Mouse (Mus musculus) midbrain, embryonic 14.5 days (tissue): ENCODE measurements around the gene Kdm3a. TPM values are rescaled to one million over a fixed set of nuclear protein-coding genes. Genes with fewer than 3 reads are reported as not detected.

Experiments
- ATAC-seq: fragments of 200-750 bp; cut with Nextera tagmentation; 2 replicates; pipeline ENCODE4 v1.8.0; 2017; ENCODE audit warnings: moderate number of reproducible peaks, moderate library complexity; ENCODE audit not compliant: low FRiP score, low TSS enrichment
- DNase-seq: peaks from one replicate; pipeline ENCODE4 v3.0.0-alpha.2; 2015
- H3K27ac ChIP-seq: fragments of 300-500 bp; sonication (generic); replicated peaks from 2 replicates; pipeline ENCODE4 v1.5.1; 2014; ENCODE audit warnings: mild to moderate bottlenecking, low read depth, low read length, moderate library complexity
- H3K27me3 ChIP-seq: fragments of 300-500 bp; sonication (generic); 2 replicates; pipeline ENCODE4 v1.6.1; 2014; ENCODE audit warnings: low read length, control low read depth, mixed read lengths; ENCODE audit not compliant: control insufficient read depth, insufficient read depth
- H3K36me3 ChIP-seq: fragments of 300-500 bp; sonication (generic); 2 replicates; pipeline ENCODE4 v1.6.1; 2014; ENCODE audit warnings: low read length, control low read depth; ENCODE audit not compliant: control insufficient read depth, insufficient read depth
- H3K4me1 ChIP-seq: fragments of 300-500 bp; sonication (generic); 2 replicates; pipeline ENCODE4 v1.6.1; 2014; ENCODE audit warnings: mild to moderate bottlenecking, antibody characterized with exemption, low read length, control low read depth; ENCODE audit not compliant: control insufficient read depth, insufficient read depth
- H3K4me2 ChIP-seq: fragments of 300-500 bp; sonication (generic); 2 replicates; pipeline ENCODE4 v1.6.1; 2014; ENCODE audit warnings: mild to moderate bottlenecking, low read length, moderate library complexity
- H3K4me3 ChIP-seq: fragments of 300-500 bp; sonication (generic); replicated peaks from 2 replicates; pipeline ENCODE4 v1.5.1; 2014; ENCODE audit warnings: low read depth, low read length
- H3K9ac ChIP-seq: fragments of 300-500 bp; sonication (generic); replicated peaks from 2 replicates; pipeline ENCODE4 v1.6.1; 2014; ENCODE audit warnings: mild to moderate bottlenecking, low read length, moderate library complexity
- H3K9me3 ChIP-seq: fragments of 300-500 bp; sonication (generic); 2 replicates; pipeline ENCODE4 v1.6.1; 2016; ENCODE audit warnings: low read length, control low read depth, mixed read lengths; ENCODE audit not compliant: control insufficient read depth
- WGBS: fragments of 180-500 bp; shearing (Covaris S2); extraction: QIAGEN DNeasy Blood & Tissue Kit; methylation state at CpG from one replicate; pipeline ENCODE4 v1.1.7; 2014; 5-methylcytosine and 5-hydroxymethylcytosine counted together
- polyA plus RNA-seq: library from polyadenylated mRNA; unstranded; fragments of >200 nt; fragmentation: Nextera tagmentation; extraction: Ambion mirVana; gene quantifications from 2 replicates; pipeline ENCODE4 v1.2.1, GENCODE M21; 2014

The Kdm3a gene
- polyA plus RNA-seq, 1 experiment from 2014 or later: 43.7 TPM

- Histone ChIP-seq H3K9ac (no peak overlapping the region), H3K36me3 (peaks cover 78% of the 10 kb centered on the region)
- WGBS: 94% methylated on average over 7 of the region's 7 CpGs
Measured at GRCm38 (mm10) chr6:71609968-71610367, 22.8 kb downstream of the Kdm3a start.

DNA sequence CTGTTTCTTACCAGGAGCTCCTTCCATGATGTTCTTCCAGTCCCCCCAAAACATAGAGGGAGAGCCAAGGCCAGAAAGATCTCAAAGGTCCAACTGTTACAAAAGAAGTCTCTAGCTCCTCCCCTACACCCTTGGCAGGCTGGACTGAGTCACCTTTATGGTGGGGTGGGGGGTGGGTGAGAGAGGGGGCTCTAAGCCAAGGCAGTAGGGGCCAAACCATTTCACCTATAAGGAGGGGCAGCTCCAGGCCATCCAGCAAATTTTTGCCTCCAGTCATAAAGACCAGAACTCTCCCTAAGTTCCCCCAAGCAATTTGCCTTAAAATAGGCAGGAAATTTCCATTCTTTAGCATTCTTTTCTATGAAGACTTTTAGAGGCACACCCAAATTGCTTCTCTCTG, 23.8 kb downstream of the Kdm3a start:
- no peaks in the 10 kb centered on the region for H3K9me3 ChIP-seq
- H3K27me3 ChIP-seq: no peaks in the 10 kb centered on the region
- DNase-seq (no peak), ATAC-seq (no peak)
- H3K9ac ChIP-seq: no peak overlapping the region
- H3K4me2 ChIP-seq: no peak overlapping the region
- no peak overlapping the region for H3K27ac ChIP-seq
- H3K4me1 ChIP-seq: no peaks in the 10 kb centered on the region
- H3K4me3 ChIP-seq: no peak overlapping the region
- H3K36me3 ChIP-seq: peaks cover 82% of the 10 kb centered on the region

More at GRCm38 (mm10) chr6:71609968-71610367, 22.8 kb downstream of the Kdm3a start:
- H3K27ac ChIP-seq: no peak overlapping the region
- H3K4me3 ChIP-seq: no peak overlapping the region
- no peaks in the 10 kb centered on the region for H3K4me1 ChIP-seq
- H3K9me3 ChIP-seq: no peaks in the 10 kb centered on the region
- DNase-seq (no peak), ATAC-seq (no peak)
- no peak overlapping the region for H3K4me2 ChIP-seq
- no peaks in the 10 kb centered on the region for H3K27me3 ChIP-seq

DNA sequence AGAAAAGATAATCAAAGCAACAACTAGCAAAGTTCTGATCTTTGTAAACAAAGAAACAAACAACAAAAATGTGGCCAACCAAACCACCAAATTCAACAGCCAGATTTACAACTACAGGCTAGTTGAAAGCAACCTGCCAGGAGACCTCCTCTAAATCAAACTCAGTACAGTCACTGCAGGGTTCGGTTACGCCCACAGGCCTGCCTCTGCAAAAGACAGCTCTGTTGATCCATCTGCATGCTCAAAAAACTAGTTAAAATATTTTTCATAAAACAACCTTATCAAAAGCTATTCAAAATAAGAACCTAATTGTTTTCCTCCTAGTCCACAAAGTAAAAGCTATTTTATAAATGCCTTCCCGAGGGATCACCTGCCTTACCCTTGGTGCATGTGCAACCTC, 25.0 kb downstream of the Kdm3a start:
- peaks cover 83% of the 10 kb centered on the region for H3K36me3 ChIP-seq
- DNase-seq (no peak), ATAC-seq (no peak)
- H3K4me3 ChIP-seq: no peak overlapping the region
- no peaks in the 10 kb centered on the region for H3K4me1 ChIP-seq
- no peak overlapping the region for H3K27ac ChIP-seq
- WGBS: 95% methylated on average over 3 of the region's 3 CpGs
- H3K9me3 ChIP-seq: no peaks in the 10 kb centered on the region
- no peak overlapping the region for H3K9ac ChIP-seq
- H3K27me3 ChIP-seq: no peaks in the 10 kb centered on the region
- no peak overlapping the region for H3K4me2 ChIP-seq

DNA sequence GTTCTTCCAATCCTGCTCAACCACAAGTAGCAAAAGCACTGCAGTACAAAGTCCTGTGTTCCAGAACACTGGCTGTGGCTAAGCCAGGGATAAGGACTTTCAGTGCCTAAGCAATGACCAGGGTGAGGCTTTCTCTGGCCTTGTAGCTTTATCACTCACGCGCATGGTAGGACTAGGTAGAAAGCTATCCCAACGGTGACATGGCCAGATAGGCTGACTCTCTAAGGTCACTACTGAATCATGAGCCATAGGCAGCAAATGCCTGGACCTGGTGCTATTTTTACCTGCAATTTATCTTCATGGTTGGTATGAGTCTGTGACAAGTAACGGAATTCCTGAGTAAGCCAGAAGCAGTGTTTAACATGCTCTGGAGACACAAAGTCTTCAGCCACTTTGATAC, 42.6 kb downstream of the Kdm3a start:
- peaks cover 92% of the 10 kb centered on the region for H3K36me3 ChIP-seq
- H3K27ac ChIP-seq: no peak overlapping the region
- 97% methylated on average over 4 of the region's 4 CpGs for WGBS
- H3K9ac ChIP-seq: no peak overlapping the region
- no peaks in the 10 kb centered on the region for H3K4me1 ChIP-seq
- H3K4me2 ChIP-seq: no peak overlapping the region
- no peaks in the 10 kb centered on the region for H3K27me3 ChIP-seq
- ATAC-seq (no peak), DNase-seq (no peak)
- H3K4me3 ChIP-seq: no peak overlapping the region
- H3K9me3 ChIP-seq: no peaks in the 10 kb centered on the region

GRCm38 (mm10) chr6:71589401-71589800, 43.4 kb downstream of the Kdm3a start:
- DNase-seq: no peak
- H3K36me3 ChIP-seq: peaks cover 84% of the 10 kb centered on the region
- no peak overlapping the region for H3K9ac ChIP-seq
- no peak overlapping the region for H3K27ac ChIP-seq
- no peaks in the 10 kb centered on the region for H3K9me3 ChIP-seq
- H3K27me3 ChIP-seq: no peaks in the 10 kb centered on the region
- no peak overlapping the region for H3K4me3 ChIP-seq
- 100% methylated on average over 1 of the region's 1 CpGs for WGBS
- no peak for ATAC-seq
- no peaks in the 10 kb centered on the region for H3K4me1 ChIP-seq
- no peak overlapping the region for H3K4me2 ChIP-seq

GRCm38 (mm10) chr6:71583198-71583597, 49.6 kb downstream of the Kdm3a start:
- peaks cover 49% of the 10 kb centered on the region for H3K36me3 ChIP-seq
- 82% methylated on average over 4 of the region's 4 CpGs for WGBS

GRCm38 (mm10) chr6:71579478-71579877, 53.3 kb downstream of the Kdm3a start:
- Histone ChIP-seq H3K9ac (no peak overlapping the region), H3K36me3 (peaks cover 30% of the 10 kb centered on the region), H3K4me1 (no peaks in the 10 kb centered on the region), H3K4me3 (no peak overlapping the region), H3K9me3 (no peaks in the 10 kb centered on the region), H3K27ac (no peak overlapping the region), H3K27me3 (no peaks in the 10 kb centered on the region), H3K4me2 (no peak overlapping the region)
- whole genome bisulfite sequencing: 94% methylated on average over 11 of the region's 11 CpGs
- DNase-seq (no peak), ATAC-seq (no peak)

More at GRCm38 (mm10) chr6:71583198-71583597, 49.6 kb downstream of the Kdm3a start:
- no peaks in the 10 kb centered on the region for H3K4me1 ChIP-seq
- no peak overlapping the region for H3K27ac ChIP-seq
- no peak overlapping the region for H3K4me2 ChIP-seq
- no peaks in the 10 kb centered on the region for H3K27me3 ChIP-seq
- DNase-seq (peak; percentile 4), ATAC-seq (no peak)
- H3K4me3 ChIP-seq: no peak overlapping the region
- no peaks in the 10 kb centered on the region for H3K9me3 ChIP-seq
- H3K9ac ChIP-seq: no peak overlapping the region

DNA sequence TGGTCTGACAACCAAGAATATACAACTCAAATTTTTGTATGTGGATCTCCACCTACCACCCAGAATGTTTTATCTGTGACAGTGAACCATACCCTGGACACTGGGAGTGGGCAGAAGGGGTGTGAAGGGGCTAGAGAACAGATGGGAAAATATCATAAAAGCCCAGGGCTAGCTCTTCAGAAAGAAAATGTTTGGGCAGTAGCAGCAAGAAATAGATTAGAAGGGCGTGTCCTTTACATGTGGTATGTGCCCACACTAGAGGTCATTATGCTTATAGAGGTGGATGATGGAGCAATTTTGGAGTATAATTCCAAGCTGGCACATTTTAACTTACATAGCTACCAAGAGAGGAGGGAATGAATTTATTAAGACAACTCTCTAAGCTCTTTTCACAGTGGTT, 57.4 kb downstream of the Kdm3a start:
- Histone ChIP-seq H3K4me1 (no peaks in the 10 kb centered on the region), H3K4me2 (no peak overlapping the region), H3K36me3 (peaks cover 44% of the 10 kb centered on the region), H3K27me3 (no peaks in the 10 kb centered on the region), H3K27ac (no peak overlapping the region), H3K9ac (no peak overlapping the region), H3K4me3 (no peak overlapping the region), H3K9me3 (no peaks in the 10 kb centered on the region)
- DNase-seq (no peak), ATAC-seq (no peak)
- 97% methylated on average over 1 of the region's 1 CpGs for WGBS

- Histone ChIP-seq H3K4me2 (no peak overlapping the region), H3K4me1 (no peaks in the 10 kb centered on the region), H3K4me3 (no peak overlapping the region), H3K9me3 (no peaks in the 10 kb centered on the region), H3K36me3 (peaks cover 34% of the 10 kb centered on the region), H3K27me3 (no peaks in the 10 kb centered on the region), H3K9ac (no peak overlapping the region), H3K27ac (no peak overlapping the region)
- DNase-seq (no peak), ATAC-seq (no peak)
- WGBS: 91% methylated on average over 2 of the region's 2 CpGs
Measured at GRCm38 (mm10) chr6:71569025-71569424, 63.8 kb downstream of the Kdm3a start.
